Mouse (Mus musculus): ENCODE results near the gene Hs3st1.

DNA sequence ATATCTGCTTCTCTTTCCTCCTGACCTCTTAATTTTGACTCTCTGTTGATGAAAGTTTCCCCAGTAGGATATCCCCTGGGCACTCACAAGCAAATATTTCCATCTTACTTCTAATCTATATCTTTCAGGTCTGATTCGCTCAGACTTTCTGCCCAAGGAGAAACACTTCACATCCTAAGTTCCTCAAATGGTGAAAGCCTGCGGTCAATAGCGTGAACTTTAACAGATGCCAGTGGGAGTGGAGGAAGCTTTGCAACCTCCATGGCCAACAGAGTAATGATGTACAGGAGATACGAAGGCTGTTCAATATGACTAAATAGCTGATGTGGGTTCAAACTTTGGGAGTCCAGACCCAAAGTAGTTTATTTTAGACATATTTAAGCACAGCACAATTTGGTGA is 94.4 kb downstream of the Hs3st1 start:
- TF ChIP-seq CTCF (IDR thresholded peaks at IDR 0.05; ENCODE audit: low read depth, low read length) (no peak), POLR2A (IDR thresholded peaks at IDR 0.05; ENCODE audit: extremely low read depth, insufficient read depth, low read length) (no peak)

All from liver, adult 2 months (tissue).